Mouse (Mus musculus): ENCODE data around the gene Snx1.

DNA sequence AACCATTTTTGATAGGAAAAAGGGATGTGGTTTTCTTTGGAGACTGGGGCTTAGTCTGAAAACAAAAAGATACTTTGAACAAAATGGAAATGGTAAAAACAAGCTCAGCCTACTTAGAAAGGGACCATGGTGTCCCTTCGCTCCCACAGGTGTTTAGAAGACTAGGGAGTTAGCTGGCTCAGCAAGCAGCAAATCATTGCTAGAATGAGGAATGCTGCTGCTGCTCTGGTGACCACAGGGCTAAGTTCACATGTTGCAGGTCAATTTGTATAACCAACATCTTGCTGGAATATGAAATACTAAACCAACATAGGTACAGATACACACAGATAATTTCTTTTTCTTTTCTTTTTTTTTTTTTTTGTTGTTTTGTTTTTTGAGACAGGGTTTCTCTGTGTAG is 16.8 kb downstream of the Snx1 start:
- TF ChIP-seq USF1 (IDR thresholded peaks at IDR 0.05; ENCODE audit: low read depth, low read length), result no peak
- no peak for TF ChIP-seq CTCF (IDR thresholded peaks at IDR 0.05 in 2 of 3, conservative IDR thresholded peaks at IDR 0.05 in 1 of 3; ENCODE audit: control insufficient read depth in 1 of 3, insufficient read depth in 1 of 3, low read depth in 2 of 3, low read length in 3 of 3, poor library complexity in 1 of 3, severe bottlenecking in 1 of 3)
- TF ChIP-seq POLR2A (IDR thresholded peaks at IDR 0.05; ENCODE audit: control insufficient read depth in 1 of 2, insufficient read depth in 1 of 2, low read depth in 1 of 2, low read length in 2 of 2, poor library complexity in 1 of 2), result no peak
- TF ChIP-seq NRF1 (IDR thresholded peaks at IDR 0.05; ENCODE audit: insufficient read depth, low read depth, low read length, poor library complexity, severe bottlenecking), result no peak
- TF ChIP-seq EP300 (IDR thresholded peaks at IDR 0.05; ENCODE audit: low read depth in 1 of 2, low read length in 2 of 2), result no peak
- TF ChIP-seq MEF2A (IDR thresholded peaks at IDR 0.05; ENCODE audit: extremely low read depth, insufficient replicate concordance, low read depth, low read length, poor library complexity, severe bottlenecking), result no peak
- no peak for TF ChIP-seq ZNF384 (IDR thresholded peaks at IDR 0.05; ENCODE audit: low read depth, low read length)
- TF ChIP-seq POLR2AphosphoS5 (IDR thresholded peaks at IDR 0.05; ENCODE audit: borderline replicate concordance, low read depth, low read length), result no peak
- TF ChIP-seq ZC3H11A (IDR thresholded peaks at IDR 0.05; ENCODE audit: low read depth, low read length), result no peak
- no peak for TF ChIP-seq TBP (IDR thresholded peaks at IDR 0.05; ENCODE audit: low read depth, low read length)
- TF ChIP-seq MXI1 (IDR thresholded peaks at IDR 0.05; ENCODE audit: low read depth, low read length), result no peak
